ENCODE assay signal across 10 mouse cellular contexts in the genomic region with DNA sequence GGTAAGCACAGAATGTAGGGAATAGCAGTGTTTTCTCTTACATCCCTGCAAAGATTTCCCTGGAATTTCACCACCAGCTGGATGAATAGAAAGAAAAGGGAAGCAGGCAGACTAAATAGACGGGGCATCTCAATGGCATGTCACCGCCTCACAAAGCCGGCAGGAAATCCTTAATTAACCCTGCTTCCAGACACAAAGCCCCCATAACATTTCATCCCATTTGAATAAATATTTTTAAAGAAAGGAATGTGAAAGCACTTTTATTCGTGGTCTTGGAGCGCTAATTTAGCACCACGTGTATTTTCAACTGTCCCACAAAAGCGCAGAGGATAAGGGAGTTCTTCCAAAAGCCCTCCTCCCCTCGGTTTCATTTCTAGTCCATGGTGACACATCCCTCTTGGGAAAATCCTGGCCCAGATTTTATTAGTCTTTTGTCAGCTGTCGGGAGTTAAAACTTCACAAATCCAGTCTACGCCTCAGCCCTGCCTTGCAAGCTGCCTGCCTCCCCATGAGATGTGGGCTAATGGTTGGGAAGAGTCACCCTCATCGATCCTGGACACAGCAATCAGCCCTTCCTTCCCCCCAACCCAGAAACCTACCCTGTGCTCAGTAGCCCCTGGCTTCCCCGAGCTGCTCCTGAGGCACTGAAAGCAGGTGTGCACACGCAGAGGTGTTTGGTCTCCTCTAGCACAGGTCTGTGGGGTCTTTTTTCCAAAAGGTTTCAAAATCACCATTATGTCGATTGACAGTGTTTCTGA. TPM values are rescaled to one million over a fixed set of nuclear protein-coding genes. Genes with fewer than 3 reads are reported as not detected.
A peak's percentile ranks its signal among the peaks of the same experiment; 100 is the strongest.
DNase-seq lines count a peak whose midpoint lies in the region; ATAC-seq and TF ChIP-seq lines count a peak whose summit lies in the region.
"Had no signal": no experiment of that assay in that cellular context is flagged by ENCODE, and none has a peak within 500 bp of the region (broad histone marks: within the 10 kb centered on the region; RNA-seq: fewer than 3 reads in every experiment).

No protein-coding gene starts in this region.

- no peak overlapping the region for H3K9ac ChIP-seq in lung, embryonic 14.5 days
- peak overlapping the region; percentile 38; the same call in 1 of the 2 replicates for H3K9ac ChIP-seq in embryonic facial prominence, embryonic 14.5 days (ENCODE audit: low read depth, low read length)
- no peak overlapping the region; the same call in 1 of the 2 replicates for H3K9ac ChIP-seq in hindbrain, embryonic 13.5 days
- H3K9ac ChIP-seq in neural tube, embryonic 13.5 days, result 0 out of 2 replicates have a peak overlapping the region, but pooled peaks have one; percentile 35
- H3K9ac ChIP-seq: liver, embryonic 14.5 days had no signal

- ATAC-seq in lung, embryonic 14.5 days (ENCODE audit: insufficient read depth), result no peak
- ATAC-seq in embryonic facial prominence, embryonic 14.5 days (ENCODE audit: low read depth), result peak; percentile 61
- no peak for ATAC-seq in hindbrain, embryonic 13.5 days (ENCODE audit: low FRiP score)
- ATAC-seq in neural tube, embryonic 13.5 days (ENCODE audit: low read depth), result peak; percentile 25; the same call in 1 of the 2 replicates

- no peak for TF ChIP-seq CTCF in lung, embryonic 14.5 days (IDR thresholded peaks at IDR 0.05; ENCODE audit: low read depth)

- H3K36me3 ChIP-seq in lung, embryonic 14.5 days (ENCODE audit: insufficient read depth), result no peaks in the 10 kb centered on the region
- no peaks in the 10 kb centered on the region for H3K36me3 ChIP-seq in embryonic facial prominence, embryonic 14.5 days (ENCODE audit: control insufficient read depth, insufficient read depth, low read length)
- H3K36me3 ChIP-seq in hindbrain, embryonic 13.5 days, result no peaks in the 10 kb centered on the region
- no peaks in the 10 kb centered on the region for H3K36me3 ChIP-seq in neural tube, embryonic 13.5 days

- WGBS in lung, embryonic 14.5 days, result 30% methylated on average over 14 of the region's 14 CpGs
- 20% methylated on average over 14 of the region's 14 CpGs for WGBS in embryonic facial prominence, embryonic 14.5 days
- 13% methylated on average over 14 of the region's 14 CpGs for WGBS in hindbrain, embryonic 13.5 days
- 11% methylated on average over 14 of the region's 14 CpGs for WGBS in neural tube, embryonic 13.5 days

- no peaks in the 10 kb centered on the region for H3K9me3 ChIP-seq in lung, embryonic 14.5 days (ENCODE audit: low read depth, low read length)
- H3K9me3 ChIP-seq in embryonic facial prominence, embryonic 14.5 days (ENCODE audit: control insufficient read depth, low read length), result no peaks in the 10 kb centered on the region
- no peaks in the 10 kb centered on the region for H3K9me3 ChIP-seq in hindbrain, embryonic 13.5 days
- H3K9me3 ChIP-seq in neural tube, embryonic 13.5 days, result no peaks in the 10 kb centered on the region

- H3K27ac ChIP-seq in lung, embryonic 14.5 days (ENCODE audit: low read depth), result no peak overlapping the region
- no peak overlapping the region for H3K27ac ChIP-seq in embryonic facial prominence, embryonic 14.5 days (replicated peaks; ENCODE audit: low read depth, low read length)
- peak overlapping the region; percentile 56 for H3K27ac ChIP-seq in hindbrain, embryonic 13.5 days
- H3K27ac ChIP-seq in neural tube, embryonic 13.5 days (replicated peaks), result peak overlapping the region; percentile 7
- H3K27ac ChIP-seq: liver, embryonic 14.5 days had no signal

- DNase-seq in lung, embryonic 14.5 days, result peak; percentile 54
- no peak for DNase-seq in lung, postnatal 14 days
- DNase-seq in embryonic facial prominence, embryonic 14.5 days (ENCODE audit: low spot score), result peak; percentile 72
- no peak for DNase-seq in cerebellum, postnatal 14 days
- DNase-seq in cerebellum, adult 11 months, result no peak
- DNase-seq in adrenal gland, adult 18-20 months (ENCODE audit: low spot score in 2 of 2), result no peak

- peak overlapping the region; percentile 25; the same call in 1 of the 2 replicates for H3K4me2 ChIP-seq in lung, embryonic 14.5 days
- 0 out of 2 replicates have a peak overlapping the region, but pooled peaks have one; percentile 7 for H3K4me2 ChIP-seq in embryonic facial prominence, embryonic 14.5 days (ENCODE audit: low read depth, low read length)
- peak overlapping the region; percentile 17; the same call in 1 of the 2 replicates for H3K4me2 ChIP-seq in hindbrain, embryonic 13.5 days
- H3K4me2 ChIP-seq in neural tube, embryonic 13.5 days, result peak overlapping the region; percentile 8; the same call in 1 of the 2 replicates

- H3K4me3 ChIP-seq in lung, embryonic 14.5 days (ENCODE audit: low read depth, low read length), result no peak overlapping the region
- H3K4me3 ChIP-seq in embryonic facial prominence, embryonic 14.5 days (ENCODE audit: low read depth, low read length), result no peak overlapping the region
- no peak overlapping the region for H3K4me3 ChIP-seq in hindbrain, embryonic 13.5 days
- no peak overlapping the region for H3K4me3 ChIP-seq in neural tube, embryonic 13.5 days
- H3K4me3 ChIP-seq: erythroblast, embryonic 14.5 days had no signal

- H3K4me1 ChIP-seq in lung, embryonic 14.5 days (ENCODE audit: insufficient read depth), result peaks cover 6% of the 10 kb centered on the region; the same call in 1 of the 2 replicates
- H3K4me1 ChIP-seq in embryonic facial prominence, embryonic 14.5 days (ENCODE audit: control insufficient read depth, insufficient read depth, low read length), result peaks cover 14% of the 10 kb centered on the region
- peaks cover 36% of the 10 kb centered on the region for H3K4me1 ChIP-seq in hindbrain, embryonic 13.5 days (replicated peaks)
- H3K4me1 ChIP-seq in neural tube, embryonic 13.5 days (replicated peaks), result peaks cover 32% of the 10 kb centered on the region

- no peaks in the 10 kb centered on the region for H3K27me3 ChIP-seq in lung, embryonic 14.5 days (ENCODE audit: insufficient read depth, low read length)
- no peaks in the 10 kb centered on the region for H3K27me3 ChIP-seq in embryonic facial prominence, embryonic 14.5 days (replicated peaks; ENCODE audit: control insufficient read depth, insufficient read depth, low read length)
- peaks cover 83% of the 10 kb centered on the region for H3K27me3 ChIP-seq in hindbrain, embryonic 13.5 days
- H3K27me3 ChIP-seq in neural tube, embryonic 13.5 days, result peaks cover 86% of the 10 kb centered on the region

RNA-seq across cellular contexts. Expression of a gene that starts 26.2 kb away (rescaled TPM):
- 1.1 and 1.5 TPM in 2 replicates for polyA plus RNA-seq in lung, embryonic 14.5 days (2014; fragmentation: Nextera tagmentation; extraction: Ambion mirVana)
- 0.42 and 0.94 TPM in 2 replicates for polyA plus RNA-seq in embryonic facial prominence, embryonic 14.5 days (2014; fragmentation: Nextera tagmentation; extraction: Ambion mirVana)
- 0.60 and 1.5 TPM in 2 replicates for polyA plus RNA-seq in hindbrain, embryonic 13.5 days (2015; fragmentation: Nextera tagmentation; extraction: Ambion mirVana)
- 0.60 and 0.99 TPM in 2 replicates for polyA plus RNA-seq in neural tube, embryonic 13.5 days (2015; fragmentation: Nextera tagmentation; extraction: Ambion mirVana)
- under 1 TPM; 0.20 to 0.74 TPM for total RNA-seq in adrenal gland, adult 18-20 months (2021)

RNA-seq across cellular contexts. Expression of a gene that starts 51.2 kb away (rescaled TPM):
- polyA plus RNA-seq in lung, embryonic 14.5 days (2014; fragmentation: Nextera tagmentation; extraction: Ambion mirVana), result 54.3 and 58.3 TPM in 2 replicates
- polyA plus RNA-seq in embryonic facial prominence, embryonic 14.5 days (2014; fragmentation: Nextera tagmentation; extraction: Ambion mirVana), result 77.1 and 81.0 TPM in 2 replicates
- polyA plus RNA-seq in hindbrain, embryonic 13.5 days (2015; fragmentation: Nextera tagmentation; extraction: Ambion mirVana), result 24.1 and 31.6 TPM in 2 replicates
- 32.9 and 37.0 TPM in 2 replicates for polyA plus RNA-seq in neural tube, embryonic 13.5 days (2015; fragmentation: Nextera tagmentation; extraction: Ambion mirVana)
- total RNA-seq in adrenal gland, adult 18-20 months (2021), result 10 to 100 TPM; 68.6 to 77.2 TPM

Comparison
In these comparisons a context has a peak if more than half of its experiments do, and no peak if none do; other contexts are left out.
1. DNase-seq: peak in lung, embryonic 14.5 days (single experiment) and embryonic facial prominence, embryonic 14.5 days (single experiment); none in lung, postnatal 14 days (single experiment), cerebellum, postnatal 14 days (0 of 2), cerebellum, adult 11 months (single experiment) and adrenal gland, adult 18-20 months (0 of 2).
2. ATAC-seq: peak in embryonic facial prominence, embryonic 14.5 days (single experiment) and neural tube, embryonic 13.5 days (single experiment); none in lung, embryonic 14.5 days (single experiment) and hindbrain, embryonic 13.5 days (single experiment).
3. H3K27ac ChIP-seq: peak in hindbrain, embryonic 13.5 days (single experiment) and neural tube, embryonic 13.5 days (single experiment); none in lung, embryonic 14.5 days (single experiment) and embryonic facial prominence, embryonic 14.5 days (single experiment).
4. H3K9ac ChIP-seq: peak in embryonic facial prominence, embryonic 14.5 days (single experiment) and neural tube, embryonic 13.5 days (single experiment); none in lung, embryonic 14.5 days (single experiment) and hindbrain, embryonic 13.5 days (single experiment).
5. Peak in every context shown above with its lines, with median percentiles within 50 percentile points of each other: H3K4me2 ChIP-seq.